Mouse (Mus musculus): ENCODE results near the gene Epyc. TPM values are rescaled to one million over a fixed set of nuclear protein-coding genes. Genes with fewer than 3 reads are reported as not detected.

Epyc gene
- polyA plus RNA-seq, 1 experiment: not detected

DNA sequence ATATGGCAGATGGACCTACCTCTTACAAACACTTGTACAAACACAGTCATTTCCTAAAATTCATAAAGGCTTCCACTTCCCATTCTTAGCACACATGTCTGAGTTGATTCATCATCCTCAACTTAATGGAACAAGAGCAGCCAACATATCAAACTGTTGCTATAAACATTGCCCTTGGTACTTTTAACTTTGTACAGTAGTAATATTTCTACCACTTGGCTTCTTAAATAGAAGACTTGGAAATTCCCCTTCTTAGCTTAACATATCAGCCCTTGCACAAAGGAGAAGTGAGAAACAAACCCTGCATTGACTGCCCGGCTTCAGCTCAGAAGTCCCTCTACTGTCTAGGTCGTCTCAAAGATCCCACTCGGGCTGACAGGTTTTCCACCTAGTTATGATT lies 12.8 kb upstream of the Epyc start:
- TF ChIP-seq USF1 (IDR thresholded peaks at IDR 0.05; ENCODE audit: low read depth) (no peak), REST (IDR thresholded peaks at IDR 0.05; ENCODE audit: insufficient read depth, insufficient read length) (no peak), CEBPB (IDR thresholded peaks at IDR 0.05; ENCODE audit: insufficient read depth, poor library complexity, severe bottlenecking) (no peak), E2F4 (IDR thresholded peaks at IDR 0.05; ENCODE audit: insufficient read depth) (no peak), MYOG (IDR thresholded peaks at IDR 0.05; ENCODE audit: control insufficient read depth in 1 of 3, insufficient read depth in 1 of 3, insufficient read length in 2 of 3, low read depth in 2 of 3) (no peak), POLR2AphosphoS2 (IDR thresholded peaks at IDR 0.05; ENCODE audit: insufficient read length, low read depth) (no peak), MYOD1 (IDR thresholded peaks at IDR 0.05; ENCODE audit: control insufficient read depth in 1 of 3, insufficient read length in 2 of 3, low read depth in 2 of 3) (no peak), POLR2A (IDR thresholded peaks at IDR 0.05; ENCODE audit: insufficient read length, low read depth) (no peak), MAX (IDR thresholded peaks at IDR 0.05; ENCODE audit: low read depth) (no peak), SRF (IDR thresholded peaks at IDR 0.05; ENCODE audit: control insufficient read depth, insufficient read length, low read depth) (no peak), TCF3 (IDR thresholded peaks at IDR 0.05; ENCODE audit: insufficient read length, low read depth) (no peak)
- Histone ChIP-seq H3K4me3 (no peak overlapping the region), H3K4me2 (ENCODE audit: low read depth) (no peak overlapping the region), H3K27me3 (ENCODE audit: control insufficient read depth, insufficient read depth, insufficient read length) (no peaks in the 10 kb centered on the region), H3K79me2 (ENCODE audit: control insufficient read depth, insufficient read depth) (no peaks in the 10 kb centered on the region), H3K36me3 (ENCODE audit: control insufficient read depth, insufficient read depth) (no peaks in the 10 kb centered on the region), H3ac (ENCODE audit: control insufficient read depth, insufficient read length) (no peak overlapping the region)

DNA sequence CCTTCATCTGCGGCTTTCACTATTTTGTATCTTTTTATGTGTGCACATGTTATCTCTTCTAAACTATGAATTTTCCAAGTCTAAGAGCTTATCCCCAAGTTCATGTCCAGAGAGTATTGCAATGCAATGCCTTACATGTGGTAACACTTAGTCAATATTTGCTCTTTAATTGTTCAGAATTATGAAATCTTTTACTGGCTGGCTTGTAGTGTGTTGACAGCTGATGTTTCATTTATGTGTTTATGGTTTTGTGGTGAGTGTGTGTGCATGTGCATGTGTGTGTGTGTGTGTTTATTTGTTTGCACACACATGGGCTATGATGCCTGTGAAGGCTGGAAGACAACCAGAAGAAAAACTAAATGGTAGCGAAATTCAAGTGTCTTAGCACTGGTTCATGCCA lies 1.9 kb upstream of the Epyc start:
- no peaks in the 10 kb centered on the region for H3K36me3 ChIP-seq (ENCODE audit: control insufficient read depth, insufficient read depth)
- H3ac ChIP-seq (ENCODE audit: control insufficient read depth, insufficient read length): no peak overlapping the region
- H3K79me2 ChIP-seq (ENCODE audit: control insufficient read depth, insufficient read depth): no peaks in the 10 kb centered on the region
- no peak overlapping the region for H3K4me2 ChIP-seq (ENCODE audit: low read depth)
- no peak for TF ChIP-seq MYOG (IDR thresholded peaks at IDR 0.05; ENCODE audit: control insufficient read depth in 1 of 3, insufficient read depth in 1 of 3, insufficient read length in 2 of 3, low read depth in 2 of 3)
- no peak for TF ChIP-seq REST (IDR thresholded peaks at IDR 0.05; ENCODE audit: insufficient read depth, insufficient read length)
- TF ChIP-seq CEBPB (IDR thresholded peaks at IDR 0.05; ENCODE audit: insufficient read depth, poor library complexity, severe bottlenecking): no peak
- no peak for TF ChIP-seq POLR2A (IDR thresholded peaks at IDR 0.05; ENCODE audit: insufficient read length, low read depth)
- no peak for TF ChIP-seq SRF (IDR thresholded peaks at IDR 0.05; ENCODE audit: control insufficient read depth, insufficient read length, low read depth)
- TF ChIP-seq MAX (IDR thresholded peaks at IDR 0.05; ENCODE audit: low read depth): no peak
- TF ChIP-seq USF1 (IDR thresholded peaks at IDR 0.05; ENCODE audit: low read depth): no peak
- TF ChIP-seq POLR2AphosphoS2 (IDR thresholded peaks at IDR 0.05; ENCODE audit: insufficient read length, low read depth): no peak
- no peak for TF ChIP-seq TCF3 (IDR thresholded peaks at IDR 0.05; ENCODE audit: insufficient read length, low read depth)
- TF ChIP-seq MYOD1 (IDR thresholded peaks at IDR 0.05; ENCODE audit: control insufficient read depth in 1 of 3, insufficient read length in 2 of 3, low read depth in 2 of 3): no peak
- TF ChIP-seq TCF12 (IDR thresholded peaks at IDR 0.05; ENCODE audit: insufficient read depth, poor library complexity, severe bottlenecking): no peak
- no peak for TF ChIP-seq E2F4 (IDR thresholded peaks at IDR 0.05; ENCODE audit: insufficient read depth)
- H3K4me3 ChIP-seq: no peak overlapping the region
- no peaks in the 10 kb centered on the region for H3K27me3 ChIP-seq (ENCODE audit: control insufficient read depth, insufficient read depth, insufficient read length)

DNA sequence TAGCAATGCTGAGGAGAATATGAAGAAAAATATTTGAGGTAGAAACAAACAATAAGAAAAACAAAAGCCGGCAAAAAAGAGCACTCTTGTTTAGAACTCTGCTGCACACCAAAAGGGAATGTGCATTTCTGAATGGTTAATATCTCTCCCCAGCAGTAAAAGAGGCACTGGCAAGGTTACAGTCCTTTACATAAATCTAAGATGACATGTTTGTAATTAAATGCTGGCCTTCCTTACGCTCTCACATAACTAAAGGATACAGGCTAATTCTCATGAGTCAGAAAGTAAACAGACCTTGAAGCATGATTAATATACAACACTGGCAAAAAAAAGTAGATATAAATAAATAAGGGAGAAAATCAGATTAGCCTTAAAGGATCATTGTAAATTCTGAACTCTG lies 6.5 kb downstream of the Epyc start:
- Histone ChIP-seq H3K4me3 (no peak overlapping the region), H3K79me2 (ENCODE audit: control insufficient read depth, insufficient read depth) (no peaks in the 10 kb centered on the region), H3K4me2 (ENCODE audit: low read depth) (peak overlapping the region; percentile 31), H3K36me3 (ENCODE audit: control insufficient read depth, insufficient read depth) (no peaks in the 10 kb centered on the region), H3K27me3 (ENCODE audit: control insufficient read depth, insufficient read depth, insufficient read length) (no peaks in the 10 kb centered on the region), H3ac (ENCODE audit: control insufficient read depth, insufficient read length) (no peak overlapping the region)
- TF ChIP-seq POLR2A (IDR thresholded peaks at IDR 0.05; ENCODE audit: insufficient read length, low read depth): no peak
- no peak for TF ChIP-seq REST (IDR thresholded peaks at IDR 0.05; ENCODE audit: insufficient read depth, insufficient read length)
- TF ChIP-seq SRF (IDR thresholded peaks at IDR 0.05; ENCODE audit: control insufficient read depth, insufficient read length, low read depth): no peak
- TF ChIP-seq USF1 (IDR thresholded peaks at IDR 0.05; ENCODE audit: low read depth): no peak
- TF ChIP-seq TCF12 (IDR thresholded peaks at IDR 0.05; ENCODE audit: insufficient read depth, poor library complexity, severe bottlenecking): no peak
- no peak for TF ChIP-seq MYOD1 (IDR thresholded peaks at IDR 0.05; ENCODE audit: control insufficient read depth in 1 of 3, insufficient read length in 2 of 3, low read depth in 2 of 3)
- no peak for TF ChIP-seq POLR2AphosphoS2 (IDR thresholded peaks at IDR 0.05; ENCODE audit: insufficient read length, low read depth)
- no peak for TF ChIP-seq MAX (IDR thresholded peaks at IDR 0.05; ENCODE audit: low read depth)
- TF ChIP-seq CEBPB (IDR thresholded peaks at IDR 0.05; ENCODE audit: insufficient read depth, poor library complexity, severe bottlenecking): no peak

DNA sequence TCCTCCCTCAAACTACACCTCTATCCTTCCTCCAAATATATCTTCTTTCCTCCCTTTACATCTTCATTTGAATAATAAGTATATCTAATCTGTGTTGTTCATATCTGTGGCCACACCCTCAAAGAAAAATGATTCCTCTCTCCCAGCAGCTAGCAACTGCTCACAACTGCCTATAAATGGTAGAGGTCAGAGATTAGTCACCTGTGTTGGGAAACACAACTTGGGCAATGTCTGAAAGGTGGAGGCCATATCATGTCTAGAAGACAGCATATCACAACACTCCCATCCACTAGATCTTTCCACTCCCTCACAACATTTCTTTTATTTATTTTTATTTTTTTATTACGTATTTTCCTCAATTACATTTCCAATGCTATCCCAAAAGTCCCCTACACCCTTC lies 15.6 kb downstream of the Epyc start:
- Histone ChIP-seq H3ac (ENCODE audit: control insufficient read depth, insufficient read length) (no peak overlapping the region), H3K36me3 (ENCODE audit: control insufficient read depth, insufficient read depth) (no peaks in the 10 kb centered on the region), H3K4me2 (ENCODE audit: low read depth) (no peak overlapping the region), H3K27me3 (ENCODE audit: control insufficient read depth, insufficient read depth, insufficient read length) (no peaks in the 10 kb centered on the region), H3K79me2 (ENCODE audit: control insufficient read depth, insufficient read depth) (no peaks in the 10 kb centered on the region), H3K4me3 (no peak overlapping the region)
- TF ChIP-seq TCF12 (IDR thresholded peaks at IDR 0.05; ENCODE audit: insufficient read depth, poor library complexity, severe bottlenecking) (no peak), USF1 (IDR thresholded peaks at IDR 0.05; ENCODE audit: low read depth) (no peak), POLR2A (IDR thresholded peaks at IDR 0.05; ENCODE audit: insufficient read length, low read depth) (no peak), POLR2AphosphoS2 (IDR thresholded peaks at IDR 0.05; ENCODE audit: insufficient read length, low read depth) (no peak), E2F4 (IDR thresholded peaks at IDR 0.05; ENCODE audit: insufficient read depth) (no peak), SRF (IDR thresholded peaks at IDR 0.05; ENCODE audit: control insufficient read depth, insufficient read length, low read depth) (no peak), MYOG (IDR thresholded peaks at IDR 0.05; ENCODE audit: control insufficient read depth in 1 of 3, insufficient read depth in 1 of 3, insufficient read length in 2 of 3, low read depth in 2 of 3) (no peak), CEBPB (IDR thresholded peaks at IDR 0.05; ENCODE audit: insufficient read depth, poor library complexity, severe bottlenecking) (no peak), REST (IDR thresholded peaks at IDR 0.05; ENCODE audit: insufficient read depth, insufficient read length) (no peak), MYOD1 (IDR thresholded peaks at IDR 0.05; ENCODE audit: control insufficient read depth in 1 of 3, insufficient read length in 2 of 3, low read depth in 2 of 3) (no peak), TCF3 (IDR thresholded peaks at IDR 0.05; ENCODE audit: insufficient read length, low read depth) (no peak), MAX (IDR thresholded peaks at IDR 0.05; ENCODE audit: low read depth) (no peak)
